Mouse (Mus musculus): Measurements from ENCODE around the gene Dact3.
A peak's percentile ranks its signal among the peaks of the same experiment; 100 is the strongest.

DNA sequence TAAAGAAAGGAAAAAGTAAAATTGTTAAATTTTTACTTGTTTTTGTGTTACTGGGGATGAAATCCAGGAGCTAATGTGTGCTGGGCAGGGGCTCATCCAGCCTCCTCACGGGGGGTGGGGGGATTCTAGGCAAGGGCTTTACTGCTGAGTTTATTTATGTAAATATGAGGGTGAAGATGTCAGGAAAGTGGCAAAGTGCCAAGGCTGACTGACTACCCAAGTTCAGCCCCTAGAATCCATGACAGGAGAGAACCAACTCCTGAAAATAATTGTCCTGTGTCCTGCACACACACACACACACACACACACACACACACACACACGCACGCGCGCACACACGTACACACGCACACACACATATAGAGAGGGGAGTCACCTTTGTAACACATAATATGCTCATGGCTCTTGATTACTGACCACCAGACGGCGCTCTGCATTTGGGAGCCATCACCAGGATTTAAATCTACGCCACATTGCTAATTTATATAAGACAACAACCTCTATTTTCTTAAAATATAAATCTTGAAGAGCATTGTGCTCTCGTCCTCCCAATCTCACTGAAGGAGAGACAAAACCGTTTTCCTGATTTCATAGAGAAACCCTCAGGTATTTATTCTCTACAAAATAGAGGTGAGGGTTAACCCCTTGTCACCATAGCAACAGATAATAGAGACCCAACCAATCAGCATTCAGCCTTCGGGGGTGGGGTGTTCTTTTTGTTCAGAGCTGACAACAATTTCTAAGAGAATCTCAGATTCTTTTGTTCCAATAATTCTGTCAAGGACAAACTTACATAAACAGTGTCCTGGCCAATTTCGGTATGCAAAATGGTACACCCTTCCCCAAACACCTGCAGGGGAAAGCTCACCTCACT, 57.8 kb downstream of the Dact3 start:
- peak; percentile 26; the same call in 1 of the 2 replicates for TF ChIP-seq CTCF (IDR thresholded peaks at IDR 0.05; ENCODE audit: extremely low read depth, insufficient read depth, insufficient read length, insufficient replicate concordance)
- no peak for TF ChIP-seq POLR2A (IDR thresholded peaks at IDR 0.05; ENCODE audit: low read depth, low read length)

All from spleen, adult 2 months (tissue).